Mouse (Mus musculus): Measurements from ENCODE around the gene Ccdc189. TPM values are rescaled to one million over a fixed set of nuclear protein-coding genes. Genes with fewer than 3 reads are reported as not detected.

Ccdc189 gene
- polyA plus RNA-seq, 1 experiment from 2014 or later = 3.5 TPM

DNA sequence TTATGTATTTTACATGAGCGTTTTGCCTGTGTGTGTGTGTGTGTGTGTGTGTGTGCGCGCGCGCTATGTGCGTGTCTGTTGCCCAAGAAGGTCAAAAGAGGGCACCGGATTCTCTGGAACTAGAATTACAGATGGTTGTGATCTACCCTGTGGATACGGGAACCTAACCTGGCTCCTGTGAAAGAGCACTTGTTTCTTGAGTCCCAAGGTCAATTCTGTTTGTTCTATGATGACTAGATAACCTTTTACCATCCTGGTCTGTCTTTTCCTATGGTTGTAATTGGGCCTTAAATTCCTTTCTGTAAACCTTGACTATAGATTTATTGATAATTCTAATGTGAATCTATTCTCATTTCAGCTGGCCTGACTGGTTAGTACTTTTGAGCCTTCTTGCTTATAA lies 36.8 kb downstream of the Ccdc189 start:
- 91% methylated on average over 8 of the region's 8 CpGs for WGBS

DNA sequence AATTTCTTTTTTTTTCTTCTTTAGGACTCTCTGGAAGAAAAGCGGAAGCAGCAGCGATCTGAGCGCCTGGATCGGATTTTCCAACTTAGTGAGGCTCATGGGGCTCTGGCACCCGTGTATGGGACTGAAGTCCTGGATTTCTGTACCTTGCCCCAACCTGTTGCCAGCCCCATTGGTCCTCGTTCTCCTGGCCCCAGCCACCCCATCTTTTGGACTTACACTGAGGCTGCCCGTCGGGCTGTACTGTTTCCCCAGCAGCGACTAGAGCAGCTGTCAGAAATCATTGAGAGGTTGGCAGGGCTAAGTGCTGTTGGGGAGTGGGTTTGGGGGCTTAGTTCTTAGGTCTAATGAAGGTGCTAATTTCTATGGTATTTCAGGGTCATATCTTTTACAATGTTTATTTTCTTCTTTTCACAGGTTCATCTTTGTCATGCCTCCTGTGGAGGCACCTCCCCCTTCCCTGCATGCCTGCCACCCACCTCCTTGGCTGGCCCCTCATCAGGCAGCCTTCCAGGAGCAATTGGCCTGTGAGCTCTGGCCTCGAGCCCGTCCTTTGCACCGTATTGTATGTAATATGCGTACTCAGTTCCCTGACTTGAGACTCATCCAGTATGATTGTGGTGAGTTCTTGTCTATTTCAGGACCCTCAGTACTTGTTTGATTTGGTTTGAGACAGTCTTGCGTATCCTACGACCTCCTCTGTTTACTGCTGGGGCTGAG lies 39.1 kb downstream of the Ccdc189 start:
- Histone ChIP-seq H3K36me3 (ENCODE audit: control insufficient read depth, insufficient read depth, low read length) (peaks cover 26% of the 10 kb centered on the region), H3K4me3 (ENCODE audit: low read depth, low read length) (no peak overlapping the region), H3K9ac (ENCODE audit: low read length) (no peak overlapping the region), H3K9me3 (ENCODE audit: control insufficient read depth, low read length) (no peaks in the 10 kb centered on the region), H3K4me1 (replicated peaks; ENCODE audit: control insufficient read depth, insufficient read depth) (no peaks in the 10 kb centered on the region), H3K4me2 (replicated peaks; ENCODE audit: low read depth) (no peak overlapping the region), H3K27ac (replicated peaks) (no peak overlapping the region), H3K27me3 (ENCODE audit: control insufficient read depth, insufficient read depth, low read length) (no peaks in the 10 kb centered on the region)
- no peak for ATAC-seq (ENCODE audit: low FRiP score, low TSS enrichment)
- 88% methylated on average over 15 of the region's 15 CpGs for WGBS
- TF ChIP-seq CTCF (IDR thresholded peaks at IDR 0.05; ENCODE audit: low read depth) = no peak
- no peak for TF ChIP-seq EP300 (optimal IDR thresholded peaks at IDR 0.05)
- DNase-seq (ENCODE audit: low spot score) = no peak

More for the DNA sequence above, 36.8 kb downstream of the Ccdc189 start:
- Histone ChIP-seq H3K4me2 (replicated peaks; ENCODE audit: low read depth) (no peak overlapping the region), H3K9ac (ENCODE audit: low read length) (no peak overlapping the region), H3K9me3 (ENCODE audit: control insufficient read depth, low read length) (no peaks in the 10 kb centered on the region), H3K4me3 (ENCODE audit: low read depth, low read length) (no peak overlapping the region), H3K36me3 (ENCODE audit: control insufficient read depth, insufficient read depth, low read length) (peaks cover 24% of the 10 kb centered on the region), H3K4me1 (replicated peaks; ENCODE audit: control insufficient read depth, insufficient read depth) (no peaks in the 10 kb centered on the region), H3K27ac (replicated peaks) (no peak overlapping the region), H3K27me3 (ENCODE audit: control insufficient read depth, insufficient read depth, low read length) (no peaks in the 10 kb centered on the region)
- no peak for DNase-seq (ENCODE audit: low spot score)
- TF ChIP-seq EP300 (optimal IDR thresholded peaks at IDR 0.05) (no peak), CTCF (IDR thresholded peaks at IDR 0.05; ENCODE audit: low read depth) (no peak)
- no peak for ATAC-seq (ENCODE audit: low FRiP score, low TSS enrichment)

DNA sequence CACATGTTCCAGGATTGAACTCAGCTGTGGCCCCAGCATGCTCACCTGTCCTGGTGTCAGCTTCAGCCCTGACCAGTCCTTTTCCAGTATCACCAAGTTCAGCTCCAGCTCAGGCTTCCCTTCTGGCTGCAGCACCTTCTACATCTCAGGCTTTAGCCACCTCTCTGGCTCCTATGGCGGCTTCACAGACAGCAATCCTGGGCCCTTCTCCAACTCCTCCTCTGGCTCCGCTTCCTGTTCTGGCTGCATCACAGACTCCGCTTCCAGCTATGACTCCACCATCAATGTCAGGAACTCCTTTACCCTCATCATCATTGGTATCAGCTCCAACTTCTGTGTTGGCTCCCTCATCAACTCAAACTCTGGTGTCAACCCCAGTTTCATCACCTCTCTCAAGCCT lies 46.7 kb downstream of the Ccdc189 start:
- DNase-seq (ENCODE audit: low spot score) = no peak
- H3K27ac ChIP-seq (replicated peaks) = no peak overlapping the region
- no peak for ATAC-seq (ENCODE audit: low FRiP score, low TSS enrichment)
- no peak for TF ChIP-seq CTCF (IDR thresholded peaks at IDR 0.05; ENCODE audit: low read depth)
- no peak for TF ChIP-seq EP300 (optimal IDR thresholded peaks at IDR 0.05)
- peaks cover 53% of the 10 kb centered on the region for H3K36me3 ChIP-seq (ENCODE audit: control insufficient read depth, insufficient read depth, low read length)
- no peaks in the 10 kb centered on the region for H3K4me1 ChIP-seq (replicated peaks; ENCODE audit: control insufficient read depth, insufficient read depth)
- no peaks in the 10 kb centered on the region for H3K9me3 ChIP-seq (ENCODE audit: control insufficient read depth, low read length)
- 80% methylated on average over 3 of the region's 3 CpGs for WGBS
- H3K4me3 ChIP-seq (ENCODE audit: low read depth, low read length) = no peak overlapping the region
- no peaks in the 10 kb centered on the region for H3K27me3 ChIP-seq (ENCODE audit: control insufficient read depth, insufficient read depth, low read length)
- H3K4me2 ChIP-seq (replicated peaks; ENCODE audit: low read depth) = no peak overlapping the region
- no peak overlapping the region for H3K9ac ChIP-seq (ENCODE audit: low read length)

Other genes starting within 250 kb of the Ccdc189 start
- gene Zfp768, start 243.0 kb downstream of the Ccdc189 start, polyA plus RNA-seq (2015; fragmentation: Nextera tagmentation; extraction: Ambion mirVana) = 9.0 and 11.0 TPM in 2 replicates
- 4.9 and 5.4 TPM in 2 replicates for gene Zfp747, start 212.5 kb downstream of the Ccdc189 start, polyA plus RNA-seq (2015; fragmentation: Nextera tagmentation; extraction: Ambion mirVana)
- gene 9130019O22Rik, start 201.4 kb downstream of the Ccdc189 start, polyA plus RNA-seq (2015; fragmentation: Nextera tagmentation; extraction: Ambion mirVana) = 3.0 and 3.1 TPM in 2 replicates
- gene E430018J23Rik, start 195.0 kb downstream of the Ccdc189 start, polyA plus RNA-seq (2015; fragmentation: Nextera tagmentation; extraction: Ambion mirVana) = 3.3 and 3.9 TPM in 2 replicates
- gene Zfp764, start 181.8 kb downstream of the Ccdc189 start, polyA plus RNA-seq (2015; fragmentation: Nextera tagmentation; extraction: Ambion mirVana) = 4.0 and 4.3 TPM in 2 replicates
- 15.6 and 17.8 TPM in 2 replicates for gene Zfp688, start 166.5 kb downstream of the Ccdc189 start, polyA plus RNA-seq (2015; fragmentation: Nextera tagmentation; extraction: Ambion mirVana)
- 2.1 and 2.9 TPM in 2 replicates for gene Zfp689, start 139.4 kb downstream of the Ccdc189 start, polyA plus RNA-seq (2015; fragmentation: Nextera tagmentation; extraction: Ambion mirVana)
- gene Prr14, start 129.0 kb downstream of the Ccdc189 start, polyA plus RNA-seq (2015; fragmentation: Nextera tagmentation; extraction: Ambion mirVana) = 30.4 and 36.5 TPM in 2 replicates
- gene Fbrs, start 109.4 kb downstream of the Ccdc189 start, polyA plus RNA-seq (2015; fragmentation: Nextera tagmentation; extraction: Ambion mirVana) = 8.7 and 9.3 TPM in 2 replicates
- 13.0 TPM in 2 replicates for gene Srcap, start 76.6 kb downstream of the Ccdc189 start, polyA plus RNA-seq (2015; fragmentation: Nextera tagmentation; extraction: Ambion mirVana)
- 6.1 and 6.4 TPM in 2 replicates for gene Gm42715, start 69.0 kb downstream of the Ccdc189 start, polyA plus RNA-seq (2015; fragmentation: Nextera tagmentation; extraction: Ambion mirVana)
- gene Tmem265, start 27.2 kb downstream of the Ccdc189 start, polyA plus RNA-seq (2015; fragmentation: Nextera tagmentation; extraction: Ambion mirVana) = 22.7 and 24.3 TPM in 2 replicates
- 22.6 and 24.3 TPM in 2 replicates for gene Phkg2, start 15.3 kb downstream of the Ccdc189 start, polyA plus RNA-seq (2015; fragmentation: Nextera tagmentation; extraction: Ambion mirVana)
- gene Rnf40, start 172 bp upstream of the Ccdc189 start, polyA plus RNA-seq (2015; fragmentation: Nextera tagmentation; extraction: Ambion mirVana) = 17.1 and 18.7 TPM in 2 replicates
- gene Zfp629, start 27.2 kb upstream of the Ccdc189 start, polyA plus RNA-seq (2015; fragmentation: Nextera tagmentation; extraction: Ambion mirVana) = 3.6 and 3.7 TPM in 2 replicates
- 42.2 and 46.8 TPM in 2 replicates for gene Bcl7c, start 120.3 kb upstream of the Ccdc189 start, polyA plus RNA-seq (2015; fragmentation: Nextera tagmentation; extraction: Ambion mirVana)
- gene Ctf1, start 124.1 kb upstream of the Ccdc189 start, polyA plus RNA-seq (2015; fragmentation: Nextera tagmentation; extraction: Ambion mirVana) = 13.4 and 14.5 TPM in 2 replicates
- gene Ctf2, start 143.6 kb upstream of the Ccdc189 start, polyA plus RNA-seq (2015; fragmentation: Nextera tagmentation; extraction: Ambion mirVana) = 0.08 and 0.13 TPM in 2 replicates
- 1.1 and 1.9 TPM in 2 replicates for gene Fbxl19, start 155.9 kb upstream of the Ccdc189 start, polyA plus RNA-seq (2015; fragmentation: Nextera tagmentation; extraction: Ambion mirVana)
- 18.6 and 20.0 TPM in 2 replicates for gene Orai3, start 181.2 kb upstream of the Ccdc189 start, polyA plus RNA-seq (2015; fragmentation: Nextera tagmentation; extraction: Ambion mirVana)
- 6.9 and 8.0 TPM in 2 replicates for gene Setd1a, start 188.1 kb upstream of the Ccdc189 start, polyA plus RNA-seq (2015; fragmentation: Nextera tagmentation; extraction: Ambion mirVana)
- gene Gm49388, start 197.0 kb upstream of the Ccdc189 start, polyA plus RNA-seq (2015; fragmentation: Nextera tagmentation; extraction: Ambion mirVana) = not detected in 2 replicates
- 31.7 and 32.3 TPM in 2 replicates for gene Hsd3b7, start 212.0 kb upstream of the Ccdc189 start, polyA plus RNA-seq (2015; fragmentation: Nextera tagmentation; extraction: Ambion mirVana)
- gene Stx4a, start 235.7 kb upstream of the Ccdc189 start, polyA plus RNA-seq (2015; fragmentation: Nextera tagmentation; extraction: Ambion mirVana) = 28.4 and 28.8 TPM in 2 replicates
- gene Stx1b, start 236.0 kb upstream of the Ccdc189 start, polyA plus RNA-seq (2015; fragmentation: Nextera tagmentation; extraction: Ambion mirVana) = 0.80 and 1.2 TPM in 2 replicates